Mouse (Mus musculus) kidney, embryonic 15.5 days (tissue): ENCODE measurements at regions not wholly inside any gene's neighbourhood (a gene's known extent, or its start where the extent isn't known, plus 50 kb on each side); places are given as distances from the start of the nearest gene placed in this dataset.

Experiments
- ATAC-seq: fragments of 200-750 bp; cut with Nextera tagmentation; replicated peaks from 2 replicates; pipeline ENCODE4 v1.8.0; 2017; ENCODE audit warnings: moderate TSS enrichment; ENCODE audit not compliant: low FRiP score
- H3K27ac ChIP-seq: fragments of 300-500 bp; sonication (generic); 2 replicates; pipeline ENCODE4 v1.5.1; 2015; ENCODE audit warnings: mild to moderate bottlenecking, inconsistent platforms
- H3K27me3 ChIP-seq: fragments of 300-500 bp; sonication (generic); 2 replicates; pipeline ENCODE4 v1.6.1; 2015; ENCODE audit warnings: inconsistent platforms
- H3K36me3 ChIP-seq: fragments of 300-500 bp; sonication (generic); 2 replicates; pipeline ENCODE4 v1.6.1; 2015; ENCODE audit warnings: inconsistent platforms
- H3K4me1 ChIP-seq: fragments of 300-500 bp; sonication (generic); 2 replicates; pipeline ENCODE4 v1.6.1; 2015; ENCODE audit warnings: inconsistent platforms
- H3K4me2 ChIP-seq: fragments of 300-500 bp; sonication (generic); 2 replicates; pipeline ENCODE4 v1.6.1; 2015; ENCODE audit warnings: moderate library complexity, mild to moderate bottlenecking, inconsistent platforms
- H3K4me3 ChIP-seq: fragments of 300-500 bp; sonication (generic); replicated peaks from 2 replicates; pipeline ENCODE4 v1.5.1; 2015; ENCODE audit warnings: mild to moderate bottlenecking, inconsistent platforms
- H3K9ac ChIP-seq: fragments of 300-500 bp; sonication (generic); 2 replicates; pipeline ENCODE4 v1.6.1; 2015; ENCODE audit warnings: mild to moderate bottlenecking, inconsistent platforms
- H3K9me3 ChIP-seq: fragments of 300-500 bp; sonication (generic); replicated peaks from 2 replicates; pipeline ENCODE4 v1.6.1; 2016; ENCODE audit warnings: inconsistent platforms
- WGBS: fragments of 180-500 bp; shearing (Covaris S2); methylation state at CpG from one replicate; pipeline ENCODE4 v1.1.7; 2015; ENCODE audit warnings: mixed read lengths; 5-methylcytosine and 5-hydroxymethylcytosine counted together

DNA sequence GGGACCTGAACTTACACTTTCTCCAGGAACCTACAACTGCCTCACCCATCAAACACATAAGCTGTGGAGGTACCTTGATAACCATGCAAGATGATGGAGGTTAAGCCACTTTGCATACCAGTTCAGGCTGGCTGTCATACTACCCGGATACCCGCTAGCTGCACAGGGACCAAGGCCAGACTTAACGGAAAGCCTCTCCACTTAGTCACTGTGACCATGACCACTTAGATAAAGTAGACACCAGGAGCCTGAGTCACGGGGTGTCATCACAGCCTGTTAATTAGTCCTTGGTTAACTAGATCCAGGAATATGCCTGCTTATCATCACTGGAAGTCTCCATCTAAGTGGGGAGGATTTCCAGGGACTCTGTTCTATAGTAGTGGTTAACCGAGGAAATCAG, 124.7 kb downstream of the Aipl1 start:
- Histone ChIP-seq H3K27me3 (no peaks in the 10 kb centered on the region), H3K9me3 (no peaks in the 10 kb centered on the region), H3K36me3 (no peaks in the 10 kb centered on the region), H3K27ac (no peak overlapping the region), H3K9ac (no peak overlapping the region), H3K4me2 (no peak overlapping the region), H3K4me3 (no peak overlapping the region), H3K4me1 (no peaks in the 10 kb centered on the region)
- ATAC-seq = no peak
- 88% methylated on average over 5 of the region's 5 CpGs for WGBS

DNA sequence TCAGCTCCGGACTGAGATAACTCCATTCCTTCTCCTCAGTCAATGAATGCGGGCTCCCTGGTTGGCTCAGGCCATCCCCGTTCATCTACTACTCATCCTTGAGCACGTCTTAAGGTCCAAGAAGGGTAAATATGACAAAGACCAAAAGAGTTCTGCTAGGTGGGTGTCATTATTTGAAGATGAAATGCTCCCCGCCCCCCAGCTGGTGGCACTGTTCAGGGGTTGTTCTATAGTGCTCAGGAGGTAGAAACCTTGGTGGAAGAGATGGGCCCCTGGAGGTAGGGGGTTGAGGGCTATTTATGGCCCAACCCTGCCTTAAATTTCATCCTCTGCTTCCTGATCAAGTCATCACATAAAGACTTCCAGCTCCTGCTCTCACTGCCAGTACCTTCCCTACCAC, 126.0 kb downstream of the Aipl1 start:
- Histone ChIP-seq H3K4me1 (no peaks in the 10 kb centered on the region), H3K9ac (no peak overlapping the region), H3K9me3 (no peaks in the 10 kb centered on the region), H3K36me3 (no peaks in the 10 kb centered on the region), H3K27ac (no peak overlapping the region), H3K27me3 (no peaks in the 10 kb centered on the region), H3K4me2 (no peak overlapping the region), H3K4me3 (no peak overlapping the region)
- no peak for ATAC-seq
- 87% methylated on average over 5 of the region's 5 CpGs for WGBS

DNA sequence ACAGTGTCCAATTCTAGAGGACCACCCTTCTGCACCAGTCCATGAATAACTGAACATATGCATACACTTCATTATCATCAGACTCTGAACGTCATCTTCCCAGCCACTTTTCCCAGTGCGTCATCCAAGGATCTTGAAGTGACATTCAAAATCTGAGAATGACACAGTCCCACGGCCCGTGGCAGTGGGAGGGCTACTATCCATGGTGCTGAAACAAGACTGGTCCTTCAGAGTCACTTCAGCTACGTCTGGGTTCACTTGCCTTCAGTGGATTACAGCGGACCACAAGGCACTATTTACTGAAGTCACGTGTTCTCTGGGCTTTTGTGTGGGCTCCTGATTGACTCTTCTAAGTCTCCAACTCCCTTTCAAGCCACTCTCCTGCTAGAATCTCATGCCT, 128.7 kb downstream of the Aipl1 start:
- Histone ChIP-seq H3K4me1 (no peaks in the 10 kb centered on the region), H3K4me3 (no peak overlapping the region)
- WGBS = 30% methylated on average over 7 of the region's 7 CpGs

DNA sequence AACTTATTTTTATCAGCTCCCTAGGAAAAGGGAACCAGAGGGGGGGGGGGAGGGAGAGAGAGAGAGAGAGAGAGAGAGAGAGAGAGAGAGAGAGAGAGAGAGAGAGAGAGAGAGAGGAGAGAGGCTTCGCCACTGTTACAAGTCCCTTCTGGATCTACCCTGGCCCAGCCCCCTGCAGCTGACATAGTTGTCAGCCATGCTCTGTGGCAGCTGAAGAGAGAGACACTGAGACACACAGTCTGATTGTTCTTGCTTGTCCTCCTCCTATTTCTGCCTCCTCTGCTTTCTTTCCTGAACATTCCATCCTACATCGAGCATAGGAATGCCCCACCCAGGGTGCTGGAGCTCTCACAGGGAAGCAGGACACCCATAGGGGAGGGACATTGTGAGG, 134.3 kb downstream of the Aipl1 start:
- Histone ChIP-seq H3K9me3 (no peaks in the 10 kb centered on the region), H3K9ac (no peak overlapping the region), H3K36me3 (no peaks in the 10 kb centered on the region), H3K27me3 (no peaks in the 10 kb centered on the region), H3K4me1 (no peaks in the 10 kb centered on the region), H3K4me2 (no peak overlapping the region), H3K27ac (no peak overlapping the region), H3K4me3 (no peak overlapping the region)
- no peak for ATAC-seq
- 30% methylated on average over 2 of the region's 2 CpGs for WGBS

More for the DNA sequence above, 128.7 kb downstream of the Aipl1 start:
- H3K27me3 ChIP-seq = no peaks in the 10 kb centered on the region
- no peak overlapping the region for H3K27ac ChIP-seq
- H3K4me2 ChIP-seq = no peak overlapping the region
- no peaks in the 10 kb centered on the region for H3K9me3 ChIP-seq
- H3K9ac ChIP-seq = no peak overlapping the region
- no peak for ATAC-seq
- no peaks in the 10 kb centered on the region for H3K36me3 ChIP-seq

DNA sequence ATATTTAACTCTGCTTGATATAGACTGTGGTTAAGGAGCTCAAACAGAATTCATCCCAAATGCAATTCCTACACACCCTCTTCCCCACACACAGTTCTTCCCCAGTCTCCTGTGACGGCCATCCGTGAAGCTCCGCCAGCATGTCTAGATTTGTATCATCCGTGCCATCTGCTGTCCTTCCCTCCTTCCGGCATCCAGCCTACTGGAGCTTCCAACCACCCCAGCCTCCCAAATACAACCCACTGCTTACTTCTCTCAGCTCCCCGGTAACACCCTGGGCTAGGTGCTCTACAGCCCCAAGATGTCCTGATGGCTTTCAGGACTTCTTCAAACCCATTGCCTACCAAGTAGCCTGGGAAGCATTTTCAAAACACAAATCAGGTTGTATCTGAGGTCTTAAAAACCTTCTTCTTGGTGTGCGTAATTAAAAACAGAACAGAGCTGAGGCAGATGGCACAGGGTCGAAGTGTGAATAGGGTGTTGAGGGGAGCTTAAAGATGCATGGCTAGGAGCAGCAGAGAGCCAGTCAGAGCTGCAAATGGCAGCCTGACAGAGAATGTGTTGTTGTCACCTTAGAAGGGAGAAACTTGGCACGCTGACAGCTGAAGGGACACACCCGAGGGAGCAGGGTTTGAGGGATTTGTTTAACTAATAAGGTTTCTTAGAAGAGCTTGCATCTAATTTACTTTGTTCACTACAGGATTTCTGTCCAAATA, 134.8 kb downstream of the Aipl1 start:
- 53% methylated on average over 10 of the region's 10 CpGs for WGBS

DNA sequence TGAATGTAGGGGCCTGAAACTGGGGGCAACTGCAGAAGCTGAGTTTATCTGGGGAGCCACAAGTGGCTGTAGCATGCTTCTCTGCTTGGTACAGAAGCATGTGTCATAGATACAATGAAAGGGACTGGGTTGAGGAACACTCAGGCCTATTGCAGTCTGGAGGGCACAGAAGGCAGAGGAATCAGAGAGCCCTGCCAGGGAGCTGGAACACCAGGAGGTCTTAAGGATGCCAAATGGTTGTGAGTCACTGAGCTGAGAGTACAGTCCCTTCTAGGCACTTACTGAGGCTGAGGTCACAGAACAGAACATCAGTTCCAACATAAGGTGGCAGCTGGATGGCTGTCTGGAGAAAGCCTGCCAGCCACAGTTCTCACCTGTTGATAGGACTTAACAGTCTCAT, 136.5 kb downstream of the Aipl1 start:
- no peak overlapping the region for H3K4me2 ChIP-seq

More for the DNA sequence above, 134.8 kb downstream of the Aipl1 start:
- Histone ChIP-seq H3K36me3 (no peaks in the 10 kb centered on the region), H3K9me3 (no peaks in the 10 kb centered on the region), H3K4me1 (no peaks in the 10 kb centered on the region), H3K9ac (no peak overlapping the region), H3K4me3 (no peak overlapping the region), H3K27ac (no peak overlapping the region), H3K4me2 (no peak overlapping the region), H3K27me3 (no peaks in the 10 kb centered on the region)
- ATAC-seq = no peak

DNA sequence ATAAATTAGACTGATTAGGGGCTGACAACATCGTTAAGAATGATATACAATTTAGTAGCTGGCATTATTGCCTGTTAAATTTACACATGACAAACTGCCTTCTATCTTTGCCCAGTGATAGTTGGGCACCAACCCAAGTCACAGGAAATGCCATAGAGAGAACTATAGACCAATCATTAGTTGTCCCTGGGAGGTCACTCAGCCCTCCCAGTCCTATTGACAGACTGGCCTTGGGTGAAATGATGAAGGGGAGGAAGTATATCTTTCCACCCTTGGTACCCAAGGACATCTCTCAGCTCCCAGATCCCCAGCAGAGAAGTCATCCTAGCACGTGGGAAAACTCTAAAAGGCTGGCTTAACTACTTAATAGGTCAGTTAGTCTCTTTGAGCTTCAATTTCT, 139.8 kb downstream of the Aipl1 start:
- ATAC-seq = no peak
- Histone ChIP-seq H3K9me3 (no peaks in the 10 kb centered on the region), H3K36me3 (no peaks in the 10 kb centered on the region), H3K4me2 (no peak overlapping the region), H3K4me3 (no peak overlapping the region), H3K27me3 (no peaks in the 10 kb centered on the region), H3K9ac (no peak overlapping the region), H3K4me1 (no peaks in the 10 kb centered on the region), H3K27ac (no peak overlapping the region)
- WGBS = 63% methylated on average over 2 of the region's 2 CpGs

More for the DNA sequence above, 136.5 kb downstream of the Aipl1 start:
- H3K4me1 ChIP-seq = no peaks in the 10 kb centered on the region
- H3K9me3 ChIP-seq = no peaks in the 10 kb centered on the region
- no peaks in the 10 kb centered on the region for H3K27me3 ChIP-seq
- no peak overlapping the region for H3K4me3 ChIP-seq
- no peak overlapping the region for H3K27ac ChIP-seq
- no peak overlapping the region for H3K9ac ChIP-seq
- no peak for ATAC-seq
- H3K36me3 ChIP-seq = no peaks in the 10 kb centered on the region

DNA sequence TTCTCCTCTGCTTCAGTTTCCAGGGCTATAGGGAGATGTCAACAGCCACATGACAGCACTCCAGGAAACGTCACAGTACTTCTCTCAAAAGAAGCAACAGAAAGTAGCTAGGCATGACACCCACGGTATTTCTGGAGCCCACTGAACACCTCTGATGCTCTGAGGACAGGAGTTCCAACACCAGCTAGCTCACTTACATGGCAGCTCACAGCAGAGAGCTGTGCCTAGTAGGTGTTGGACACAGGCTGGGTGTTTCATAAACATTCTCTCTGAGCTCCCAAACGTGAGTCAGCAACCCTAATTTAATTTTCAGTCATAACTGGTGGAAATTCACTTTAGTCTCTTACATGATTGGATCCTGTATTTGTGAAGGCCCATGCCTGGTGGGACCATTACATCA, 140.2 kb downstream of the Aipl1 start:
- ATAC-seq = no peak
- H3K4me2 ChIP-seq = no peak overlapping the region
- H3K27me3 ChIP-seq = no peaks in the 10 kb centered on the region
- H3K4me3 ChIP-seq = no peak overlapping the region
- H3K9me3 ChIP-seq = no peaks in the 10 kb centered on the region
- no peaks in the 10 kb centered on the region for H3K36me3 ChIP-seq
- 55% methylated on average over 3 of the region's 3 CpGs for WGBS
- no peak overlapping the region for H3K27ac ChIP-seq
- no peaks in the 10 kb centered on the region for H3K4me1 ChIP-seq
- no peak overlapping the region for H3K9ac ChIP-seq

DNA sequence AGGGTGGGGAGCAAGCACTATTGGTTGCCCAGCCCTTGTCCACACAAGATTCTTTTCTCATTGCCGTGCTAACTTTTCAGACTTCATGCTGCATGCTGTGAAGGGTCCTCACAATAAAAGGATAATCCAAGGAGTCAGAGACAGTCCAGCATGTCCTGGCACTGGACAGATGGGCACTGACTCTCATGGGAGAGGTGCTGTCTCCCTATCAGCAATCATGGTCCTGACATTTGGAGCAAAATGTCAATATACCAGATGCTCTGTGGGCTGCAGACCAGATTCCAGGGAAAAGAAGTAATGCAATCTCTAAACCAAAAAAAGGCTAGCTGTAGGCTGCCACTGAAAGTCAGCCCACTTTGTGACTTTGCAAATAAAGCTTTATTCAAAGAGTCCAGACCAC, 141.5 kb downstream of the Wscd1 start:
- Histone ChIP-seq H3K4me2 (no peak overlapping the region), H3K27ac (no peak overlapping the region), H3K9ac (no peak overlapping the region), H3K4me1 (no peaks in the 10 kb centered on the region), H3K9me3 (no peaks in the 10 kb centered on the region), H3K4me3 (no peak overlapping the region), H3K27me3 (no peaks in the 10 kb centered on the region), H3K36me3 (no peaks in the 10 kb centered on the region)
- WGBS = 83% methylated on average over 1 of the region's 1 CpGs
- ATAC-seq = no peak

DNA sequence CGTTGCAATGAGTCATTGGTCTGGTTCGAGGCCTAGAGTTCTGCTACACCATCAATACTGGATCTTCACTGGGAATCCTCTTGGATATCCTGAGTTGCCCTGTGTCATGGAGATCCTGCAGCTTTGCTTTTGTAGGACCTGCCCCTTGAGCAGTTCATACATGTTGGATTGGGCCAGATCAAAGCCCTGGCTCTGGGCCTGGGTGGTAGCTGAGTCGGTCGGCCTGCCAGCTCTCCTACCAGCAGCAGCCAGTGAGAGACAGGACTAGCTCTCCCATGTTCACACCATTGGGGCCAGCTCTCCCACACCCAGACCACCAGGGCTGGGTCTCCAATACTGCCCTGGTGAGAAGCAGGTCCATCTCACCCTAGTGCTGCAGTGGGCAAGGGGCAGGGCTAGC, 139.4 kb downstream of the Wscd1 start:
- no peak overlapping the region for H3K27ac ChIP-seq
- no peak overlapping the region for H3K4me3 ChIP-seq
- 91% methylated on average over 4 of the region's 4 CpGs for WGBS
- no peak overlapping the region for H3K9ac ChIP-seq
- no peak overlapping the region for H3K4me2 ChIP-seq
- no peaks in the 10 kb centered on the region for H3K36me3 ChIP-seq
- H3K27me3 ChIP-seq = no peaks in the 10 kb centered on the region
- H3K9me3 ChIP-seq = no peaks in the 10 kb centered on the region
- ATAC-seq = no peak
- no peaks in the 10 kb centered on the region for H3K4me1 ChIP-seq

DNA sequence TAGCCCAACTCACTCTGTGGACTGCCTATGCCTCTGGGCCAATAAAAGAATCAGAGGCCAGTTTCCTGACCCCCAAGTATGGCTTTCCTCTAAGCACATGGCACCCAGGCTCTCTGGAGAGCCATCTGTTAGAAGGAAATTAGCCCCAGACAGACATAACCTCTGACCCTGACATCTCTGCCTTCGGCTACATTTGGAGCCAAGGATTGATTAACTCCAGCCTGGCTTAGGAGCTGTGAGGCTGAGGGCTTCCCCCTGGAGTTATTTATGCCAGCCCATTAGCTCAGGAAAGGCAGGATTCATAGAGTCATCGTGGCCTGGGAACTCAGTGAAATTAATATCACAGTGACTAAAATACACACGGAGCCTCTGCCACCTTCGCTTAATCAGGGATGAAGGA, 137.5 kb downstream of the Wscd1 start:
- Histone ChIP-seq H3K4me2 (no peak overlapping the region), H3K9me3 (no peaks in the 10 kb centered on the region), H3K4me1 (no peaks in the 10 kb centered on the region), H3K27ac (no peak overlapping the region), H3K27me3 (no peaks in the 10 kb centered on the region), H3K36me3 (no peaks in the 10 kb centered on the region), H3K9ac (no peak overlapping the region), H3K4me3 (no peak overlapping the region)
- 7% methylated on average over 4 of the region's 4 CpGs for whole genome bisulfite sequencing
- no peak for ATAC-seq

DNA sequence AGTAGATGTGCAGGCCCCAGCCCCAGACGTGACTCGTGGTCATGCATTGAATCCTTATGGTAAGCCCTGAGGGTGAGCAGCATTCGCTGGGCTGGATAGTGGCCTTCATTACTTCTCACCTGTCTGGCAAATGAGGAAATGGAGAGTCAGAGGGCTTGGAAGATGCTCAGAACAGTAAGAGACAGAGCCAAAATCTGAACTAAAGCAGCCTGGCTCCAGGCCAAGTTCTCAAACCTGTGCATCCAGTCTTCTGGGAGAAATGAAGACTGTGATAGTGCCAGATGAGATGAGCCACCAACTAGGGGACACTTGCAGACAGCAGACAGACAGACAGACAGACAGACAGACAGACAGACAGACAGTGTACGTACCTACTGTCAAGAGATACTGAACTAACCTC, 137.1 kb downstream of the Wscd1 start:
- no peak overlapping the region for H3K9ac ChIP-seq
- H3K36me3 ChIP-seq = no peaks in the 10 kb centered on the region
- ATAC-seq = no peak
- H3K27ac ChIP-seq = no peak overlapping the region
- no peaks in the 10 kb centered on the region for H3K27me3 ChIP-seq
- no peak overlapping the region for H3K4me2 ChIP-seq
- H3K4me3 ChIP-seq = no peak overlapping the region
- H3K9me3 ChIP-seq = no peaks in the 10 kb centered on the region
- H3K4me1 ChIP-seq = no peaks in the 10 kb centered on the region
- WGBS = 75% methylated on average over 4 of the region's 4 CpGs

DNA sequence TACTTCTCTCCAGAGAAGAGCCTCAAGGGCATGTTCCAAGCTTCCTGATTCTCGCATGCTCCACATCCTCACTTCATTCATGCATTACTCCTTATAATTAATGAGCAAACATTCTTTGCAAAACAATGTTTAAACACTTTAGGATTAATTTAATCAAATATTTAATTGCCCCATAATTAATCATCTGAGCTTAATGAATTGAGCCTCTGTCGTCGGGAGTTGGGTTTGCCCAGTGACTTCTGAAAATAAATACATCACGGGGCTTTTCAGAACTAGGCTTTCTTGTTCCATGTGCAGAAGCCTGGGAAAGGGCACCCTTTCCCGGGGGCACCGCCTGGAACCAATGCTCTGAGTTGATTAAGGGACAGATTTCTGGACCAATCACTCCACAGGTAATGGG, 135.1 kb downstream of the Wscd1 start:
- Histone ChIP-seq H3K4me3 (no peak overlapping the region), H3K27ac (no peak overlapping the region), H3K4me2 (no peak overlapping the region), H3K4me1 (no peaks in the 10 kb centered on the region), H3K9me3 (no peaks in the 10 kb centered on the region), H3K27me3 (no peaks in the 10 kb centered on the region), H3K36me3 (no peaks in the 10 kb centered on the region), H3K9ac (no peak overlapping the region)
- WGBS = 67% methylated on average over 6 of the region's 6 CpGs
- no peak for ATAC-seq
